Mouse (Mus musculus): ENCODE results near the gene Tapbp.

- TF ChIP-seq POLR2A (IDR thresholded peaks at IDR 0.05; ENCODE audit: borderline replicate concordance, extremely low read depth, low read depth, low read length): no peak
- no peak for TF ChIP-seq CTCF (IDR thresholded peaks at IDR 0.05; ENCODE audit: insufficient read depth, low read length)
Observed at GRCm38 (mm10) chr17:33938783-33939182, 23.1 kb downstream of the Tapbp start.
